ENCODE assay signal across 27 mouse cellular contexts in the genomic region with DNA sequence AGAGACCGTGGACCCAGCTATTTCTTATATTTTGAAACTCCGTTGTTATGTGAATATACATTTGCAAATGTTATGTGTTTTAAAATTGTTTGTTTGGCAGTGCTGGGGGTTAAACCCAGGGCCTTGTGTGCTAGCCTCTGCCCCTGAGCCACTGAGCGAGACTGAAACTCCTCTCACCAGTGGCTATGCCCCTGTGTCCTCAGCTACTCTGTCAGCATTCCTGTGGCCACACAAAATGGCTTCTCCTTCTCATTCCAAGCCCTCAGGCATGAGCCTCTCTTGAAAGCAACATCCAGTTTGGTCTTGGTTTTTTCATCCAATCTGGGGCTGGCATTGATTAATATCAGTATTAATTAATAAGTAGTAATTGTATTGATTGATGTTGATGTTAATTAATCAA. TPM values are rescaled to one million over a fixed set of nuclear protein-coding genes. Genes with fewer than 3 reads are reported as not detected.
DNase-seq lines count a peak whose midpoint lies in the region; ATAC-seq and TF ChIP-seq lines count a peak whose summit lies in the region.
"Had no signal": no experiment of that assay in that cellular context is flagged by ENCODE, and none has a peak within 500 bp of the region (broad histone marks: within the 10 kb centered on the region; RNA-seq: fewer than 3 reads in every experiment).

No protein-coding gene starts in this region.

- WGBS in embryonic facial prominence, embryonic 12.5 days = 65% methylated on average over 3 of the region's 3 CpGs
- 86% methylated on average over 3 of the region's 3 CpGs for WGBS in embryonic facial prominence, embryonic 10.5 days
- 59% methylated on average over 3 of the region's 3 CpGs for WGBS in embryonic facial prominence, embryonic 14.5 days
- WGBS in limb, embryonic 13.5 days = 60% methylated on average over 3 of the region's 3 CpGs
- WGBS in kidney, adult 2 months = 94% methylated on average over 3 of the region's 3 CpGs

- peak overlapping the region; percentile 65; the same call in 1 of the 2 replicates for H3K27ac ChIP-seq in embryonic facial prominence, embryonic 12.5 days
- no peak overlapping the region for H3K27ac ChIP-seq in embryonic facial prominence, embryonic 10.5 days (replicated peaks)
- H3K27ac ChIP-seq in embryonic facial prominence, embryonic 14.5 days (replicated peaks; ENCODE audit: low read depth, low read length) = peak overlapping the region; percentile 46; the same call in 1 of the 2 replicates
- peak overlapping the region; percentile 70; the same call in 1 of the 2 replicates for H3K27ac ChIP-seq in limb, embryonic 13.5 days
- H3K27ac ChIP-seq in kidney, adult 2 months (ENCODE audit: insufficient read depth, low read depth, low read length) = no peak overlapping the region
- H3K27ac ChIP-seq: forebrain, embryonic 12.5 days; forebrain, embryonic 15.5 days; hindbrain, embryonic 15.5 days had no signal

- H3K9ac ChIP-seq in embryonic facial prominence, embryonic 12.5 days = no peak overlapping the region
- no peak overlapping the region for H3K9ac ChIP-seq in embryonic facial prominence, embryonic 14.5 days (ENCODE audit: low read depth, low read length)
- H3K9ac ChIP-seq in limb, embryonic 13.5 days = no peak overlapping the region
- H3K9ac ChIP-seq: forebrain, embryonic 12.5 days; forebrain, embryonic 15.5 days; hindbrain, embryonic 15.5 days had no signal

- no peaks in the 10 kb centered on the region for H3K9me3 ChIP-seq in embryonic facial prominence, embryonic 12.5 days
- no peaks in the 10 kb centered on the region for H3K9me3 ChIP-seq in embryonic facial prominence, embryonic 10.5 days
- no peaks in the 10 kb centered on the region for H3K9me3 ChIP-seq in embryonic facial prominence, embryonic 14.5 days (ENCODE audit: control insufficient read depth, low read length)
- no peaks in the 10 kb centered on the region for H3K9me3 ChIP-seq in limb, embryonic 13.5 days
- H3K9me3 ChIP-seq: forebrain, embryonic 12.5 days; forebrain, embryonic 15.5 days; G1E; hindbrain, embryonic 15.5 days had no signal

- H3K4me2 ChIP-seq in embryonic facial prominence, embryonic 12.5 days (replicated peaks) = no peak overlapping the region
- H3K4me2 ChIP-seq in embryonic facial prominence, embryonic 14.5 days (ENCODE audit: low read depth, low read length) = no peak overlapping the region
- H3K4me2 ChIP-seq in limb, embryonic 13.5 days (replicated peaks) = no peak overlapping the region
- H3K4me2 ChIP-seq: forebrain, embryonic 12.5 days; forebrain, embryonic 15.5 days; heart, embryonic 11.5 days; hindbrain, embryonic 15.5 days had no signal

- H3K4me3 ChIP-seq in embryonic facial prominence, embryonic 12.5 days = no peak overlapping the region
- H3K4me3 ChIP-seq in embryonic facial prominence, embryonic 10.5 days = no peak overlapping the region
- H3K4me3 ChIP-seq in embryonic facial prominence, embryonic 14.5 days (ENCODE audit: low read depth, low read length) = no peak overlapping the region
- H3K4me3 ChIP-seq in limb, embryonic 13.5 days = no peak overlapping the region
- no peak overlapping the region for H3K4me3 ChIP-seq in kidney, adult 2 months (ENCODE audit: insufficient read depth, low read depth, low read length)
- H3K4me3 ChIP-seq: erythroblast, embryonic 14.5 days; forebrain, embryonic 12.5 days; forebrain, embryonic 15.5 days; hindbrain, embryonic 15.5 days had no signal

- TF ChIP-seq POLR2A in kidney, adult 2 months (IDR thresholded peaks at IDR 0.05; ENCODE audit: low read depth, low read length) = no peak

- H3K4me1 ChIP-seq in embryonic facial prominence, embryonic 12.5 days = peaks cover 6% of the 10 kb centered on the region
- peaks cover 17% of the 10 kb centered on the region for H3K4me1 ChIP-seq in embryonic facial prominence, embryonic 10.5 days
- H3K4me1 ChIP-seq in embryonic facial prominence, embryonic 14.5 days (ENCODE audit: control insufficient read depth, insufficient read depth, low read length) = peaks cover 4% of the 10 kb centered on the region; the same call in 1 of the 2 replicates
- H3K4me1 ChIP-seq in limb, embryonic 13.5 days = peaks cover 54% of the 10 kb centered on the region
- no peaks in the 10 kb centered on the region for H3K4me1 ChIP-seq in kidney, adult 2 months (ENCODE audit: control insufficient read depth, insufficient read depth, low read length)
- H3K4me1 ChIP-seq: forebrain, embryonic 15.5 days; hindbrain, embryonic 15.5 days had no signal

- no peaks in the 10 kb centered on the region for H3K27me3 ChIP-seq in embryonic facial prominence, embryonic 12.5 days
- peaks cover 8% of the 10 kb centered on the region; the same call in 1 of the 2 replicates for H3K27me3 ChIP-seq in embryonic facial prominence, embryonic 10.5 days (replicated peaks; ENCODE audit: low read depth, poor library complexity, severe bottlenecking)
- H3K27me3 ChIP-seq in embryonic facial prominence, embryonic 14.5 days (replicated peaks; ENCODE audit: control insufficient read depth, insufficient read depth, low read length) = no peaks in the 10 kb centered on the region
- H3K27me3 ChIP-seq in limb, embryonic 13.5 days = no peaks in the 10 kb centered on the region
- H3K27me3 ChIP-seq in kidney, adult 2 months (replicated peaks; ENCODE audit: control insufficient read depth, insufficient read depth, low read length) = no peaks in the 10 kb centered on the region
- H3K27me3 ChIP-seq: CH12.LX; forebrain, embryonic 12.5 days; forebrain, embryonic 15.5 days; hindbrain, embryonic 15.5 days had no signal

- no peak for DNase-seq in embryonic facial prominence, embryonic 10.5 days (ENCODE audit: low spot score)
- DNase-seq in 3T3-L1 (ENCODE audit: low read depth, low spot score) = peak; percentile 52
- DNase-seq in embryonic facial prominence, embryonic 14.5 days (ENCODE audit: low spot score) = no peak
- no peak for DNase-seq in kidney, adult 2 months
- DNase-seq in right cerebral cortex, postnatal 25 days = no peak
- no peak for DNase-seq in layer of hippocampus, postnatal 25 days (ENCODE audit: extremely low spot score in 1 of 2, low spot score in 1 of 2)
- DNase-seq: adrenal gland, adult 2 months; adrenal gland, postnatal 14 days; B cell, adult 2 months; cerebellum, adult 11-12 months; cerebellum, adult 8-10 months; cerebellum, postnatal 14 days; gastrocnemius, postnatal 36 days; heart, postnatal 36 days; kidney, adult 18-20 months had no signal

- ATAC-seq in embryonic facial prominence, embryonic 12.5 days (ENCODE audit: insufficient number of reproducible peaks, insufficient read depth, low FRiP score, low TSS enrichment) = 0 out of 2 replicates have a peak, but pooled peaks have one; percentile 52
- ATAC-seq in embryonic facial prominence, embryonic 14.5 days (ENCODE audit: low read depth) = no peak
- ATAC-seq in limb, embryonic 13.5 days (ENCODE audit: low FRiP score, low read depth) = no peak
- ATAC-seq: forebrain, embryonic 15.5 days; intestine, embryonic 16.5 days had no signal

- no peaks in the 10 kb centered on the region for H3K36me3 ChIP-seq in embryonic facial prominence, embryonic 12.5 days
- no peaks in the 10 kb centered on the region for H3K36me3 ChIP-seq in embryonic facial prominence, embryonic 10.5 days (replicated peaks)
- no peaks in the 10 kb centered on the region for H3K36me3 ChIP-seq in embryonic facial prominence, embryonic 14.5 days (ENCODE audit: control insufficient read depth, insufficient read depth, low read length)
- no peaks in the 10 kb centered on the region for H3K36me3 ChIP-seq in limb, embryonic 13.5 days
- no peaks in the 10 kb centered on the region for H3K36me3 ChIP-seq in kidney, adult 2 months (ENCODE audit: control insufficient read depth, insufficient read depth, low read length)
- H3K36me3 ChIP-seq: forebrain, embryonic 12.5 days; forebrain, embryonic 15.5 days; G1E; hindbrain, embryonic 15.5 days had no signal

- no peak for TF ChIP-seq CTCF in kidney, adult 2 months (conservative IDR thresholded peaks at IDR 0.05; ENCODE audit: insufficient read depth, insufficient read length, low read depth, low read length)

RNA-seq across cellular contexts. Expression of gene Gm14226, which starts 58.2 kb away (rescaled TPM):
- 4.9 and 6.0 TPM in 2 replicates for polyA plus RNA-seq in embryonic facial prominence, embryonic 12.5 days (2016; fragmentation: Nextera tagmentation; extraction: Ambion mirVana)
- 0.88 and 1.3 TPM in 2 replicates for polyA plus RNA-seq in embryonic facial prominence, embryonic 10.5 days (2016; fragmentation: Nextera tagmentation; extraction: Ambion mirVana)
- 2.9 and 3.1 TPM in 2 replicates for polyA plus RNA-seq in embryonic facial prominence, embryonic 14.5 days (2014; fragmentation: Nextera tagmentation; extraction: Ambion mirVana)
- polyA plus RNA-seq in limb, embryonic 13.5 days (2015; fragmentation: Nextera tagmentation; extraction: Ambion mirVana) = 3.6 and 4.1 TPM in 2 replicates
- polyA plus RNA-seq in kidney, adult 2 months (2012; rRNA removed) = 0.76 and 0.89 TPM in 2 replicates
- under 1 TPM; 0.25 to 0.26 TPM for total RNA-seq in layer of hippocampus, postnatal 25 days (2021)
- total RNA-seq: CH12.LX; gastrocnemius, adult 8-10 months; gastrocnemius, postnatal 36 days; granulocyte monocyte progenitor cell, adult 5-6 weeks had no signal
- polyA plus RNA-seq: erythroblast, embryonic 14.5 days; G1E had no signal

Comparison
In these comparisons a context has a peak if more than half of its experiments do, and no peak if none do; other contexts are left out.
1. H3K27ac ChIP-seq: peak in embryonic facial prominence, embryonic 12.5 days (single experiment), embryonic facial prominence, embryonic 14.5 days (single experiment) and limb, embryonic 13.5 days (single experiment); none in embryonic facial prominence, embryonic 10.5 days (single experiment) and kidney, adult 2 months (single experiment).